Mouse (Mus musculus) bone marrow, adult 2 months (tissue): Measurements from ENCODE around the gene Cyp1b1.

Source experiments
- CTCF ChIP-seq: fragments of 200-500 bp; IDR thresholded peaks from 2 replicates; pipeline ENCODE4 v1.5.1; 2011; ENCODE audit warnings: low read length, control low read depth; ENCODE audit not compliant: control insufficient read depth, insufficient read depth
- POLR2A ChIP-seq: fragments of 200-500 bp; IDR thresholded peaks from 2 replicates; pipeline ENCODE4 v1.6.1; 2011; ENCODE audit warnings: low read depth, mild to moderate bottlenecking, control low read depth, low read length, borderline replicate concordance; ENCODE audit not compliant: control insufficient read depth

GRCm38 (mm10) chr17:79710246-79710842 is 4.5 kb downstream of the Cyp1b1 start:
- no peak for TF ChIP-seq POLR2A
- TF ChIP-seq CTCF, result no peak
